Mouse (Mus musculus) yolk sac, embryonic 10.5 days (tissue): ENCODE measurements around the gene Slc22a15.

Experiments
- DNase-seq: peaks from one replicate; pipeline ENCODE4 v3.0.0-alpha.2; 2017; ENCODE audit warnings: low spot score

The Slc22a15 gene

GRCm38 (mm10) chr3:101812341-101812962, 111.8 kb downstream of the Slc22a15 start:
- peak; percentile 55 for DNase-seq

- no peak for DNase-seq
These were observed 112.3 kb downstream of the Slc22a15 start for GRCm38 (mm10) chr3:101811931-101812330.

DNA sequence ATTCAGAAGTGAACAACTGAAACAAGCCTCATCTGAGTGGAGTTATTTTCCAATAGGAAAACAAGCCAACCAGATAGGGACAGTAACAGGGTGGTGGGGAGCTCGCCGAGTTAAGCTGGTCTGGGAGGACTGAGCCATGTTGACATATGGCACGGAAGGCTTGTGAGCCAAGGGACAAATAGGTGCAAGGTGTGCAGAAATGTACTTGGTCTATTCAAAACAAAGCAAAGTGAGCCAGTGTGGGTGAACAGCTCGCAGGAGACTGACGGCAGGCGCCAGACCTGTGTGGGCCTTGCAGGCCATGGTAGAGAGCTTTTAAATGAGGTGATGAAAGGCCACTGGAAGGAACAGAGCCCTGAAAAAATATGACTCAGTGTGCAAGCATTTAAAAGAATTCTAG, 116.6 kb downstream of the Slc22a15 start:
- no peak for DNase-seq

GRCm38 (mm10) chr3:101806941-101807340, 117.3 kb downstream of the Slc22a15 start:
- DNase-seq: no peak

DNA sequence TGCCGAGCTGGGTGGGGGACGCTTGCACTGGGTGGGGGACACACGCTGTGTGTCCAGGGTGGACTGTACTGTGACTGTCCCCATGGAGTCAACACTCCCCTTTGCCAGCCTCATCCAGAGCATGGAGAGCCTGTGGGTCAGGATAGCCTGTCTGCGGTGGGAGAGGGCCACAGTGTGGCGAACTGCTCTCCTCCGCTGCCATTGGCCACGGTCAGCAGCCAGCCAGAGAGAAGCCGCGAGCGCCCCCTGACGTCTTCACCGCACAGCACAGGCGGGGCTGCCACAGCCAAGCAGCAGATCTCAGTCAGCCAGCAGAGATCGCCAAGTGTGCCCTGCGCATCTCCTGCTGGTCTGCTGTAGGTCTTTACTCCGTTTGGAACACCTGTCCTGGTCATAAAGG, 118.1 kb downstream of the Slc22a15 start:
- DNase-seq: peak; percentile 87
